Mouse (Mus musculus) gastrocnemius, adult 8-10 months (tissue): Measurements from ENCODE around the gene Foxo6. TPM values are rescaled to one million over a fixed set of nuclear protein-coding genes. Genes with fewer than 3 reads are reported as not detected.

Source experiments
- total RNA-seq, 4 experiments: library from RNA; stranded (reverse); gene quantifications; 2 replicates each; pipeline ENCODE4 v1.2.4; 2022

The Foxo6 gene
- total RNA-seq, 4 experiments from 2014 or later: 2.8 to 4.6 (median 3.9) TPM

Other genes starting within 250 kb of the Foxo6 start
- gene AL607142.1, start 222.4 kb downstream of the Foxo6 start, total RNA-seq: not detected
- not detected for gene Edn2, start 126.1 kb downstream of the Foxo6 start, total RNA-seq
- gene Scmh1, start 117.9 kb upstream of the Foxo6 start, total RNA-seq: 10 to 100 TPM; 48.4 to 55.5 (median 53.9) TPM
- gene Slfnl1, start 244.9 kb upstream of the Foxo6 start, total RNA-seq: under 1 TPM in 2 of 4 experiments, not detected in 2; 0.24 to 0.27 TPM